Mouse (Mus musculus) MEL (cell line): ENCODE results near the gene Nrf1.

Experiments used
- CTCF ChIP-seq, 3 experiments: IDR thresholded peaks in 2 of 3; conservative IDR thresholded peaks in 1 of 3; 2 replicates each; pipeline ENCODE4 v1.5.1; 2011 to 2012; ENCODE audit warnings: low read length in 3 of 3, low read depth in 2 of 3, mild to moderate bottlenecking in 2 of 3, improper control_type of control experiment in 1 of 3, inconsistent platforms in 1 of 3, mixed read lengths in 1 of 3, moderate library complexity in 1 of 3; ENCODE audit not compliant: control insufficient read depth in 1 of 3, insufficient read depth in 1 of 3, poor library complexity in 1 of 3, severe bottlenecking in 1 of 3
- EP300 ChIP-seq, 2 experiments: IDR thresholded peaks; 2 replicates each; pipeline ENCODE4 v1.6.1; 2011; ENCODE audit warnings: improper control_type of control experiment in 2 of 2, low read length in 2 of 2, low read depth in 1 of 2, mild to moderate bottlenecking in 1 of 2
- HCFC1 ChIP-seq: IDR thresholded peaks from 2 replicates; pipeline ENCODE4 v1.6.1; 2012; ENCODE audit warnings: low read depth, mild to moderate bottlenecking, inconsistent platforms, low read length, improper control_type of control experiment, moderate library complexity
- KAT2A ChIP-seq: conservative IDR thresholded peaks from 2 replicates; pipeline ENCODE4 v1.6.1; 2012; ENCODE audit warnings: low read depth, low read length, improper control_type of control experiment, inconsistent platforms
- MAFK ChIP-seq: IDR thresholded peaks from 2 replicates; pipeline ENCODE4 v1.6.1; 2011; ENCODE audit warnings: low read depth, mild to moderate bottlenecking, low read length, improper control_type of control experiment, borderline replicate concordance
- MAX ChIP-seq: IDR thresholded peaks from 2 replicates; pipeline ENCODE4 v1.6.1; 2011; ENCODE audit warnings: low read length, improper control_type of control experiment
- POLR2A ChIP-seq, 2 experiments: IDR thresholded peaks; 2 replicates each; pipeline ENCODE4 v1.6.1; 2011 to 2012; ENCODE audit warnings: low read length in 2 of 2, mild to moderate bottlenecking in 2 of 2, control low read depth in 1 of 2, improper control_type of control experiment in 1 of 2, low read depth in 1 of 2, moderate library complexity in 1 of 2; ENCODE audit not compliant: control insufficient read depth in 1 of 2, insufficient read depth in 1 of 2, poor library complexity in 1 of 2
- POLR2AphosphoS2 ChIP-seq: IDR thresholded peaks from 2 replicates; pipeline ENCODE4 v1.6.1; 2011; ENCODE audit warnings: low read length, improper control_type of control experiment
- POLR2AphosphoS5 ChIP-seq: IDR thresholded peaks from 2 replicates; pipeline ENCODE4 v1.6.1; 2012; ENCODE audit warnings: low read depth, borderline replicate concordance, mild to moderate bottlenecking, inconsistent platforms, low read length, moderate library complexity, mixed read lengths
- SIN3A ChIP-seq: IDR thresholded peaks from 2 replicates; pipeline ENCODE4 v1.6.1; 2012; ENCODE audit warnings: low read length, improper control_type of control experiment, inconsistent platforms
- TBP ChIP-seq: IDR thresholded peaks from 2 replicates; pipeline ENCODE4 v1.8.0; 2011; ENCODE audit warnings: low read depth, low read length, improper control_type of control experiment
- UBTF ChIP-seq: IDR thresholded peaks from 2 replicates; pipeline ENCODE4 v1.6.1; 2012; ENCODE audit warnings: low read depth, mild to moderate bottlenecking, inconsistent platforms, low read length, improper control_type of control experiment, moderate library complexity, borderline replicate concordance; ENCODE audit not compliant: insufficient read depth

- TF ChIP-seq SIN3A (no peak), HCFC1 (no peak), UBTF (no peak), EP300 (IDR thresholded peaks at IDR 0.05; ENCODE audit: low read depth in 1 of 2, low read length in 2 of 2) (no peak), POLR2A (IDR thresholded peaks at IDR 0.05; ENCODE audit: control insufficient read depth in 1 of 2, insufficient read depth in 1 of 2, low read depth in 1 of 2, low read length in 2 of 2, poor library complexity in 1 of 2) (no peak), MAFK (no peak), TBP (no peak), MAX (no peak), KAT2A (no peak), POLR2AphosphoS5 (no peak), POLR2AphosphoS2 (no peak), CTCF (IDR thresholded peaks at IDR 0.05 in 2 of 3, conservative IDR thresholded peaks at IDR 0.05 in 1 of 3; ENCODE audit: control insufficient read depth in 1 of 3, insufficient read depth in 1 of 3, low read depth in 2 of 3, low read length in 3 of 3, poor library complexity in 1 of 3, severe bottlenecking in 1 of 3) (no peak)
These were observed 124.6 kb downstream of the Nrf1 start for GRCm38 (mm10) chr6:30172441-30172819.
